Mouse (Mus musculus): ENCODE results near the gene Sdsl. TPM values are rescaled to one million over a fixed set of nuclear protein-coding genes. Genes with fewer than 3 reads are reported as not detected.
"Not testable (repeated sequence)": the region's sequence is repeated elsewhere in the genome, so short reads cannot be mapped to it uniquely, and the experiment has no call there.

The Sdsl gene
- polyA plus RNA-seq, 1 experiment from 2014 or later, result 7.9 TPM

DNA sequence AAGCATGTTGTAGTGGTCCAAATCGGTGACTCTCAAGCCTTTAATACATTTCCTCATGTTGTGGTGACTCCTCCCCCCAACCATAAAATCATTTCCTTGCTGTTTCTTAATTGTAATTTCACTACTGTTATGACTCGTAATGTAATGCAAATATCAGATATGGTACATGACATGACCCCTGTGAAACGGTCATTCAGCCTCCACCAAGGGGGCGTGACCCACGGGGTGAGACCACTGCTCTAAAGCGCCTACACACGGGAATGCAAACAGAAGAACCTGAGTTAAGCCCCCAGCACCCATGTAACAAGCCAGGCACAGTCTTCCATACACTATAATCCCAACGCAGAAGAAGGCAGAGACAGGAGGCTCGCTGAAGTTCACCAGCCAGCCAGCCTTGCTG lies 33.2 kb upstream of the Sdsl start:
- Histone ChIP-seq H3K4me1 (peaks cover 40% of the 10 kb centered on the region), H3K9me3 (replicated peaks) (no peaks in the 10 kb centered on the region), H3K4me3 (replicated peaks) (no peak overlapping the region), H3K36me3 (no peaks in the 10 kb centered on the region), H3K27ac (replicated peaks) (no peak overlapping the region), H3K27me3 (replicated peaks) (no peaks in the 10 kb centered on the region), H3K9ac (replicated peaks) (no peak overlapping the region), H3K4me2 (peak overlapping the region; percentile 7; the same call in 1 of the 2 replicates)
- WGBS, result 61% methylated on average over 9 of the region's 9 CpGs
- no peak for ATAC-seq (ENCODE audit: low FRiP score)

DNA sequence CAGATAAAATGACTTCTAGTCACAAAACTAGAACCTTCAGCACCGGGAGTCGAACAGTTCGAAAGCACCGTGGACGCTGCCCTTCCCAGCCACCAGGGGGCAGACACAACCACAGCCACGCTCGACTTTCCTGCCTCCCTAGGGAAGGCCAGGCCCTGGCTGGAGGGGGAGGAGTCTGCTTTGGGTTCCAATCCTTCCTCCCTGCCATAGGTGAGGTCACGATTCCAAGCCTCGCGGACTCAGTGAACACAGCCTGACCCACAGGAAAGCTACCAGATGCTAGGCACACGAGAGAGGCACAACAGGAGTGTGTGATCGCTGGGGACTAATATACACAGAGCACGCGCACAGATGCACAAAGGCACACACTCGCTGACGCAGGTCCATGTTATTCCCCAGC lies 32.8 kb upstream of the Sdsl start:
- H3K36me3 ChIP-seq, result no peaks in the 10 kb centered on the region
- no peaks in the 10 kb centered on the region for H3K9me3 ChIP-seq (replicated peaks)
- no peaks in the 10 kb centered on the region for H3K27me3 ChIP-seq (replicated peaks)
- H3K4me1 ChIP-seq, result peaks cover 36% of the 10 kb centered on the region
- no peak overlapping the region; the same call in 1 of the 2 replicates for H3K4me3 ChIP-seq (replicated peaks)
- no peak overlapping the region for H3K27ac ChIP-seq (replicated peaks)
- H3K4me2 ChIP-seq, result peak overlapping the region; percentile 7; the same call in 1 of the 2 replicates
- ATAC-seq (ENCODE audit: low FRiP score), result no peak
- WGBS, result 17% methylated on average over 16 of the region's 16 CpGs
- no peak overlapping the region for H3K9ac ChIP-seq (replicated peaks)

DNA sequence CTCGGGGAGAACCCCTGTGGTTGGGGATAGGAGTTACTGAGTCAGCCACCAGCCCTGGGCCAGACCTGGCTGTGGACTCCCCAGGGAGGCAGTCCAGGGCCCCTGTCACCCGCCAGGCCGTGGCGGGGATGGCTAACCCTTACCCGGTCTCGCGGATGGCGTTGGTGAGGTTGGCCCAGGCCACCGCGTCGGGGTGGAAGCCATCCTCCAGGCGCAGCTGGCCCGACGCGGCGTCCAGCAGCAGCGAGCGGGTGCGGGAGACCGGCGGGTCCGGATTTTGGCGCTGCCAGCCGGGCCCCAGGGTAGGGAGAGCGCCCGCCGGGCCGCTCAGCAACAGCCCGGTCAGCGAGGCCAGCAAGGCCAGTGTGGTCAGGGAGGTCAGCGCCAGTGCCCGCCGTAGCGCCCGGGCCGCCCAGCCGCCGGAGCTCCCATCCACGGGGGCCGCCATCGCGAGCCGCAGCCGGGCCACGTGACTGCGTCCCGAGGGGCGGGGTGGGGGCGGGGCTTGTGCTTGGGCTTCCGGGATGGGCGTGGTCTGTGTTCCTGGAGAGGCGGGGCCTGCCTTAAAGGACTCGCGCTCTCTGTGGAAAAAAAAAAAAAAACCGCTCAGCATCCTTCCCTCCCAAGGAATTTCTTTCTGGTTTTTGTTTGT lies 30.7 kb upstream of the Sdsl start, which contains the start of gene Plbd2:
Gene Plbd2 (minus strand): TSS at position 482 of the 652 bp plus-strand sequence.
- ATAC-seq (ENCODE audit: low FRiP score), result peak; percentile 79
- 0% methylated on average over 51 of the region's 55 CpGs for WGBS
- no peaks in the 10 kb centered on the region for H3K27me3 ChIP-seq (replicated peaks)

DNA sequence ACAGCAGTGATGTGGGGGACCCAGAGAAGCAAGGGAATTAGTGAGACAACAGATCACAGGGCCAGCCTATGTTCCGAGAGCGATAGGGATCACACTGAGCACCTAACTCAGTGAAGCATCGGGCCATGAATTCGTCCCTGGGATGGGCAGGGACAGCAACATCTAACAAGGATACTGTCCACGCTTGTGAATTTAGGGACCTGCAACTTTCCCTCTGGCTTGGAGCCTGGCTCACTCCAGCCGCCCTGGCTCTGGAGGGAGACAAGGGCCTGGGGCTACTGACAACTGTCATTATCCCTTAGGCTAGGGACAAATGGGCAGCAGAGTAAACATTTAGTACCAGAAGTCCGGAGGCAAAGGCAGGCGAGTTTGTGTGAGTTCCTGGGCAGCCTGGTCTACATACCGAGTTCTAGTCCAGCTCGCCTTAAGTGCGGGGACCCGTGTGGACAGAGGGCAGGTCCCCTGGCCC lies 30.1 kb upstream of the Sdsl start:
- WGBS, result 6% methylated on average over 12 of the region's 12 CpGs
- H3K4me1 ChIP-seq, result peaks cover 32% of the 10 kb centered on the region
- no peak for ATAC-seq (ENCODE audit: low FRiP score)
- H3K27ac ChIP-seq (replicated peaks), result peak overlapping the region; percentile 10; the same call in 1 of the 2 replicates
- H3K36me3 ChIP-seq, result peaks cover 7% of the 10 kb centered on the region; the same call in 1 of the 2 replicates
- H3K27me3 ChIP-seq (replicated peaks), result no peaks in the 10 kb centered on the region
- H3K9me3 ChIP-seq (replicated peaks), result no peaks in the 10 kb centered on the region
- H3K4me3 ChIP-seq (replicated peaks), result peak overlapping the region; percentile 68
- peak overlapping the region; percentile 83 for H3K4me2 ChIP-seq
- H3K9ac ChIP-seq (replicated peaks), result peak overlapping the region; percentile 78

More for the DNA sequence above, 30.7 kb upstream of the Sdsl start, which contains the start of gene Plbd2:
- no peaks in the 10 kb centered on the region for H3K9me3 ChIP-seq (replicated peaks)
- H3K27ac ChIP-seq (replicated peaks), result peak within 1 kb of the TSS; percentile 10; the same call in 1 of the 2 replicates
- peak within 1 kb of the TSS; percentile 83 for H3K4me2 ChIP-seq
- peaks cover 4% of the 10 kb centered on the region; the same call in 1 of the 2 replicates for H3K36me3 ChIP-seq
- peak within 1 kb of the TSS; percentile 68 for H3K4me3 ChIP-seq (replicated peaks)
- peak within 1 kb of the TSS; percentile 78 for H3K9ac ChIP-seq (replicated peaks)
- peaks cover 32% of the 10 kb centered on the region for H3K4me1 ChIP-seq

DNA sequence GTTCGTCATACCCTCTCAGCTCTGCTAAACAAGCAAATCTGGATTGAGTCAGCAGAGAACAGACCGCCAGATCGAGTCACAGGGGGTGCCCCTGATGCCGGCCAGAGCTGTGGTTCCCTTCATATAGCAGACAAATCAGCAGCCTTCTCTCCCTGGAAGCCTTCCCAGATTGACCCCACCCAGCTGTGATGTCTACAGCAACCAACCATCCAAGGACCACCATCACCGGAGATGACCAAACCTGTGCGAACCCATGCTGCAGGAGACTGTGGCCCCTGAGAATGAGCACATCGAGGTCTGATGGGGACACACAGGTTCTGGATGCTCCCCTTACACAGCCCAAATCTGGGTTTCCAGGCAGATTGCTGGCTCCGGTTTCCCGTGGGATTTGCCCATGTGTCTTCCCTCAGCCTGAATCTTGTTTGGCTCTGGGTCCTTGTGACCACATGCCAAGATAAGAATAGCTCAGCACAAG lies 29.6 kb upstream of the Sdsl start:
- Histone ChIP-seq H3K27ac (replicated peaks) (no peak overlapping the region), H3K9me3 (replicated peaks) (no peaks in the 10 kb centered on the region), H3K4me1 (peaks cover 29% of the 10 kb centered on the region), H3K27me3 (replicated peaks) (no peaks in the 10 kb centered on the region), H3K4me3 (replicated peaks) (peak overlapping the region; percentile 68), H3K9ac (replicated peaks) (peak overlapping the region; percentile 78), H3K4me2 (peak overlapping the region; percentile 83), H3K36me3 (peaks cover 7% of the 10 kb centered on the region; the same call in 1 of the 2 replicates)
- no peak for ATAC-seq (ENCODE audit: low FRiP score)
- 72% methylated on average over 9 of the region's 9 CpGs for WGBS

DNA sequence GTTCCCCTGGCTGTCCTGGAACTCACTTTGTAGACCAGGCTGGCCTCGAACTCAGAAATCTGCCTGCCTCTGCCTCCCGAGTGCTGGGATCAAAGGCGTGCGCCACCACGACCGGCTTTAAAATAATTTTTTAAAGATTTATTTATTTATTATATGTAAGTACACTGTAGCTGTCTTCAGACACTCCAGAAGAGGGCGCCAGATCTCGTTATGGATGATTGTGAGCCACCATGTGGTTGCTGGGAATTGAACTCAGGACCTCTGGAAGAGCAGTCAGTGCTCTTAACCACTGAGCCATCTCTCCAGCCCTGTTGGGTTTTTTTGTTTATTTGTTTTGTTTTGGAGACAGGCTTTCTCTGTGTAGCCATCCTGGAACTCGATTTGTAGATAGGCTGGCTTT lies 28.0 kb upstream of the Sdsl start:
- peaks cover 24% of the 10 kb centered on the region for H3K4me1 ChIP-seq
- not testable (repeated sequence) for H3K36me3 ChIP-seq; H3K9me3 ChIP-seq (replicated peaks); H3K4me2 ChIP-seq; H3K27ac ChIP-seq (replicated peaks); H3K9ac ChIP-seq (replicated peaks); ATAC-seq (ENCODE audit: low FRiP score); H3K27me3 ChIP-seq (replicated peaks); H3K4me3 ChIP-seq (replicated peaks)
- 89% methylated on average over 9 of the region's 9 CpGs for WGBS

DNA sequence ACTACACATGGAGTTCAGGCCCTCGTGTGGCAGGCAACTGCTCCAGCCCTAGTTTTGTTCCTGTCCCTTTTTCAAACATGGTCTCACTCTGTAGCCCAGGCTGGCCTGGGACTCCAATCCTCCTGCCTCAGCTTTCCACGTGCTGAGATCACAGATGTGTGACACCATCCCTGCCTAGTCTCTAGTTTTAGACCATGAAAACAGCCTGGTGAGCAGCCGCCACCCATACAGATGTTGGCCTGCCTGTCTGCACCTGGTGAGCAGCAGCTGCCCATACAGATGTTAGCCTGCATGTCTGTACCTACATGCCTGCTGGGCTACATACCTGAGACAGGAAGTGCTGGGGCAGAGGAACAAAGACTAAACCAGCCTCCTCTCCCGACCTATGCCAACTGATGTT lies 26.6 kb upstream of the Sdsl start:
- Histone ChIP-seq H3K27me3 (replicated peaks) (no peaks in the 10 kb centered on the region), H3K9ac (replicated peaks) (no peak overlapping the region), H3K4me2 (no peak overlapping the region), H3K9me3 (replicated peaks) (no peaks in the 10 kb centered on the region), H3K4me1 (peaks cover 18% of the 10 kb centered on the region), H3K36me3 (peaks cover 7% of the 10 kb centered on the region; the same call in 1 of the 2 replicates), H3K4me3 (replicated peaks) (no peak overlapping the region), H3K27ac (replicated peaks) (no peak overlapping the region)
- no peak for ATAC-seq (ENCODE audit: low FRiP score)
- WGBS, result 79% methylated on average over 4 of the region's 4 CpGs

DNA sequence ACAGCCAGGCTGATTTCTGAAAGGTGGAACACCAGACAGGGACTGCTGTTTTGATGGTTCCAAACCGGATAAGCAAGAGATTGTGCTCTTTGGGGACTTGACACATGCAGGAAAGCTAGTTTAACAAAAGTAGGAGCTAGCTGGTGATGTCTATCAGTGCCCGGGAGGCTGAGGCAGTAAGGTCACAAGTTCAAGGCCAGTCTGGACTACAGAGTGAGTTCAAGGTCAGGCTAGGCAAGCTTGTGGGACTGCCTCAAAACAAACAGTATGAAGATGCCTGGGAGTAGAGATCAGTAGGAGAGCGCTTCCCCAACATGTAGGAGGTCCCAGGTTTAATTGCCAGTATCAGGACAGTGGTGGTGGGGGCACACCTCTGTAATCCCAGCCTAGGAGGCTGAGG lies 24.5 kb upstream of the Sdsl start:
- ATAC-seq (ENCODE audit: low FRiP score), result no peak
- H3K4me1 ChIP-seq, result peaks cover 8% of the 10 kb centered on the region
- H3K27me3 ChIP-seq (replicated peaks), result no peaks in the 10 kb centered on the region
- WGBS, result 94% methylated on average over 3 of the region's 3 CpGs
- peaks cover 22% of the 10 kb centered on the region for H3K36me3 ChIP-seq
- H3K4me2 ChIP-seq, result no peak overlapping the region
- H3K9ac ChIP-seq (replicated peaks), result no peak overlapping the region
- no peak overlapping the region for H3K4me3 ChIP-seq (replicated peaks)
- H3K9me3 ChIP-seq (replicated peaks), result no peaks in the 10 kb centered on the region
- H3K27ac ChIP-seq (replicated peaks), result no peak overlapping the region

DNA sequence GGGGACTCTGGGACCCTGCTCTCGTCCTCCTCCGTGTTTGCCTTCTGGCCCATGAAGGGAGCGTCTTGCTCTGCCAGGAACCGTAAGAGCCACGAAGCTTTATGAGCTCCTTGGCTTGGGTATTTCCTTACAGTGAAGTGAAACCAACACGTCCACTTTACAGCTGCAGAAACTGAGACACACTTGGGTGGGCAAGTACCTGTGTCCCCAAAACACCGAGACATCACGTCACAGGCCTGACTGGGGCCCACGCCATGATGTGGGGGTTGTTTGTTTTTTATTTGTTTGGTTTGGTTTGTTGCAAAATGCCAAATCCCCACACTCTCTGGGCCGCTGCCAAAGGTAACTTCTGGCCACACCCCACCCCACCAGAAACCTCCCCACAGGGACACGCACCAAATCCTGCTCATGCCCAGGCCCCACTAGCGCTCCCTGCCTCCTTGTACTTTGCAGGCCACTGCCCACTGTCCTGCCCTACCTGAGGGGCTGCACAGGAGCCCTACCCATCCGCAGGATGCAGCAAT lies 23.2 kb upstream of the Sdsl start:
- ATAC-seq (ENCODE audit: low FRiP score), result no peak
- Histone ChIP-seq H3K9me3 (replicated peaks) (no peaks in the 10 kb centered on the region), H3K27ac (replicated peaks) (no peak overlapping the region), H3K27me3 (replicated peaks) (no peaks in the 10 kb centered on the region), H3K4me1 (no peaks in the 10 kb centered on the region), H3K36me3 (peaks cover 26% of the 10 kb centered on the region), H3K4me2 (no peak overlapping the region), H3K4me3 (replicated peaks) (no peak overlapping the region), H3K9ac (replicated peaks) (no peak overlapping the region)
- WGBS, result 92% methylated on average over 13 of the region's 13 CpGs

DNA sequence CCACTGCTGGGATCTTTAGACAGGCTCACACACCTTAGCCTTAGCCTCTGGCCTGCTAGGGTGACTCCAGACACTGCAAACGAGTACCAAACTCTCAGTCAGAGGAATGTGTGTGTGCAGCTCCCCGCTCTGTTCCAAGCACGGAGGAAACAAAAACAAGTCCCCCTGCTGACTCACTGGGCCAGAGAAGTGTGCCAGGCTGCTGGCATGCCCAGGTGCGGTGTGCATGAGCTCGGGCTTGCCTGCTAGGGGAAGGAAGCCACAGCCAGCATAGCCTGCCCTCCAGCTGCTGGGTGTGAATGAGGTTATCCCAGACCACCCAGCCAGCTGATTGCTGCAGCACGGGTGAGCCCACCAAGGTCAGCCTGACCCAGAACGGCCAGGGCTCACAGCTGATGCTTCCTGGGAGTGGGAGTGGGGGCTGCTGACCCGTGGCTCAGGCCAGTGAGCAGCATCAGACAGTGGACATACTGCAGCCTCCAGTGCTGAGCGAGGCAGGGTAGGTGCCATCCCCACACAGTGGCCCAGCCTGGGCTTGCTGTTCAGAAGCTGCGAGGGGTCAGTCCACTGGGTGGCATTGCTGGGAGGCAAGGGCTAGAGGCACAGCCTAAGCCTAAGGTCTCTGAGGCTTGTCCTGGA lies 22.6 kb upstream of the Sdsl start:
- H3K4me2 ChIP-seq, result no peak overlapping the region
- no peaks in the 10 kb centered on the region for H3K9me3 ChIP-seq (replicated peaks)
- no peak overlapping the region for H3K4me3 ChIP-seq (replicated peaks)
- peaks cover 28% of the 10 kb centered on the region for H3K36me3 ChIP-seq
- no peaks in the 10 kb centered on the region for H3K27me3 ChIP-seq (replicated peaks)
- H3K4me1 ChIP-seq, result 0 out of 2 replicates have a peak, but pooled peaks cover 3% of the 10 kb centered on the region
- no peak for ATAC-seq (ENCODE audit: low FRiP score)
- no peak overlapping the region for H3K27ac ChIP-seq (replicated peaks)
- 81% methylated on average over 10 of the region's 10 CpGs for WGBS
- H3K9ac ChIP-seq (replicated peaks), result no peak overlapping the region

DNA sequence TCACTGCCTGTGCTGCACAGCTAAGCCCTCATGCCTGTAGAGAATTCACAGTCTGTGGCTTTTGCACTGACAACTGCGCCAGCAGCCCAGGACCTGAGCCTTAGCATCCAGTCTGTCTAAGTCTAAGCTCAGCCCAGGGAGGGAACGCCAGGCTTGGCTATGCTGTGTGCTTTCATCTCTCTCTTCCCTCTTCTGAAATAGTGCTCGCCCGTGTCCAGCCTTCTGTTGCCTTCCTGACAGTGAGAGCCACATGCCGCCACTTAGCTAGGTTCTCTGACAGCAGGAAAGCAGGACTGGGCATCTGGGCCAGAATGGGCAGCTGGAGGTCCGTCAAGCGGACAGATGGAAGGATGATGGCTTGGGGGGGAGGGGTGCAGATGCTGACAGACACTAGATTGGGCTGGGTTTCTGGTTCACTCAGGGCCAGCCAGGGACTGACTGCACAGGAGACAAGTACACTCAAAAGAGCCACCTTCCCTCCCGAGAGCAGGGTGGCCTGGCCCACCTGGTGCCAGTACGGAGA lies 21.3 kb upstream of the Sdsl start:
- 0 out of 2 replicates have a peak, but pooled peaks cover 3% of the 10 kb centered on the region for H3K4me1 ChIP-seq
- H3K27ac ChIP-seq (replicated peaks), result peak overlapping the region; percentile 35; the same call in 1 of the 2 replicates
- peaks cover 28% of the 10 kb centered on the region for H3K36me3 ChIP-seq
- H3K4me2 ChIP-seq, result no peak overlapping the region
- ATAC-seq (ENCODE audit: low FRiP score), result no peak
- no peak overlapping the region for H3K9ac ChIP-seq (replicated peaks)
- no peak overlapping the region for H3K4me3 ChIP-seq (replicated peaks)
- H3K9me3 ChIP-seq (replicated peaks), result no peaks in the 10 kb centered on the region
- H3K27me3 ChIP-seq (replicated peaks), result no peaks in the 10 kb centered on the region
- WGBS, result 75% methylated on average over 9 of the region's 9 CpGs

Data from neural tube, embryonic 15.5 days (tissue).